Mouse (Mus musculus): Measurements from ENCODE around the gene Adamts2. TPM values are rescaled to one million over a fixed set of nuclear protein-coding genes. Genes with fewer than 3 reads are reported as not detected.

The Adamts2 gene
- total and polyA plus RNA-seq, 3 experiments, result not detected

GRCm38 (mm10) chr11:50689672-50690071 lies 87.8 kb downstream of the Adamts2 start:
- H3K79me2 ChIP-seq (replicated peaks; ENCODE audit: control insufficient read depth, extremely low read depth, insufficient read depth, poor library complexity, severe bottlenecking), result no peaks in the 10 kb centered on the region
- H3K36me3 ChIP-seq (replicated peaks in 1 of 2; ENCODE audit: control insufficient read depth in 1 of 2, insufficient read depth in 1 of 2, low read length in 1 of 2), result no peaks in the 10 kb centered on the region
- H3K4me2 ChIP-seq (ENCODE audit: insufficient read depth, low read depth, poor library complexity, severe bottlenecking), result no peak overlapping the region
- DNase-seq (ENCODE audit: extremely low read depth), result no peak
- TF ChIP-seq UBTF (IDR thresholded peaks at IDR 0.05; ENCODE audit: low read depth, low read length) (no peak), TBP (conservative IDR thresholded peaks at IDR 0.05; ENCODE audit: low read depth, low read length) (no peak), MAZ (IDR thresholded peaks at IDR 0.05; ENCODE audit: low read depth, low read length) (no peak), ZMIZ1 (IDR thresholded peaks at IDR 0.05; ENCODE audit: low read depth, low read length) (no peak), KAT2A (IDR thresholded peaks at IDR 0.05; ENCODE audit: insufficient replicate concordance, low read length) (no peak)
- no peak overlapping the region for H3K27ac ChIP-seq (ENCODE audit: insufficient read depth, low read depth)
- dilution Hi-C loops (cut with MboI; ENCODE audit: extremely low pct_ligation_motif_present, extremely low pct_unique_long_range_greater_than_20kb, low sequenced_read_pairs) (no loop called here), in situ Hi-C loops (cut with MboI; ENCODE audit: low pct_ligation_motif_present, low pct_unique_long_range_greater_than_20kb, low sequenced_read_pairs) (no loop called here)
- H3K4me1 ChIP-seq (ENCODE audit: control insufficient read depth in 1 of 2, insufficient read depth in 2 of 2), result no peaks in the 10 kb centered on the region
- no peak overlapping the region for H3K9ac ChIP-seq (ENCODE audit: insufficient read depth, low read depth)
- peaks cover 84% of the 10 kb centered on the region for H3K27me3 ChIP-seq (replicated peaks)
- H3K9me3 ChIP-seq (replicated peaks; ENCODE audit: low read length), result peaks cover 11% of the 10 kb centered on the region
- H3K4me3 ChIP-seq (replicated peaks in 1 of 3; ENCODE audit: low read depth in 2 of 3, low read length in 2 of 3, poor library complexity in 1 of 3), result no peak overlapping the region

GRCm38 (mm10) chr11:50699971-50700370 lies 98.1 kb downstream of the Adamts2 start:
- TF ChIP-seq GABPA (IDR thresholded peaks at IDR 0.05; ENCODE audit: insufficient replicate concordance, low read depth, low read length) (no peak), IRF4 (IDR thresholded peaks at IDR 0.05; ENCODE audit: low read depth, low read length) (no peak), NELFE (IDR thresholded peaks at IDR 0.05; ENCODE audit: low read depth, low read length) (no peak), TBP (conservative IDR thresholded peaks at IDR 0.05; ENCODE audit: low read depth, low read length) (no peak), MYC (IDR thresholded peaks at IDR 0.05; ENCODE audit: low read depth, low read length) (no peak)
- H3K4me2 ChIP-seq (ENCODE audit: insufficient read depth, low read depth, poor library complexity, severe bottlenecking), result no peak overlapping the region
- dilution Hi-C loops (cut with MboI; ENCODE audit: extremely low pct_ligation_motif_present, extremely low pct_unique_long_range_greater_than_20kb, low sequenced_read_pairs) (no loop called here), in situ Hi-C loops (cut with MboI; ENCODE audit: low pct_ligation_motif_present, low pct_unique_long_range_greater_than_20kb, low sequenced_read_pairs) (no loop called here)
- H3K79me2 ChIP-seq (replicated peaks; ENCODE audit: control insufficient read depth, extremely low read depth, insufficient read depth, poor library complexity, severe bottlenecking), result no peaks in the 10 kb centered on the region
- H3K4me1 ChIP-seq (ENCODE audit: control insufficient read depth in 1 of 2, insufficient read depth in 2 of 2), result no peaks in the 10 kb centered on the region
- H3K4me3 ChIP-seq (replicated peaks in 1 of 3; ENCODE audit: low read depth in 2 of 3, low read length in 2 of 3, poor library complexity in 1 of 3), result no peak overlapping the region
- no peak for DNase-seq (ENCODE audit: extremely low read depth)
- H3K9me3 ChIP-seq (replicated peaks; ENCODE audit: low read length), result peaks cover 4% of the 10 kb centered on the region
- no peak overlapping the region for H3K9ac ChIP-seq (ENCODE audit: insufficient read depth, low read depth)
- no peak overlapping the region for H3K27ac ChIP-seq (ENCODE audit: insufficient read depth, low read depth)
- no peaks in the 10 kb centered on the region for H3K36me3 ChIP-seq (replicated peaks in 1 of 2; ENCODE audit: control insufficient read depth in 1 of 2, insufficient read depth in 1 of 2, low read length in 1 of 2)
- H3K27me3 ChIP-seq (replicated peaks), result peaks cover 89% of the 10 kb centered on the region

- no peaks in the 10 kb centered on the region for H3K4me1 ChIP-seq (ENCODE audit: control insufficient read depth in 1 of 2, insufficient read depth in 2 of 2)
- in situ Hi-C loops (cut with MboI; ENCODE audit: low pct_ligation_motif_present, low pct_unique_long_range_greater_than_20kb, low sequenced_read_pairs) (no loop called here), dilution Hi-C loops (cut with MboI; ENCODE audit: extremely low pct_ligation_motif_present, extremely low pct_unique_long_range_greater_than_20kb, low sequenced_read_pairs) (no loop called here)
- peaks cover 89% of the 10 kb centered on the region for H3K27me3 ChIP-seq (replicated peaks)
- no peak overlapping the region for H3K4me2 ChIP-seq (ENCODE audit: insufficient read depth, low read depth, poor library complexity, severe bottlenecking)
- TF ChIP-seq TCF12 (IDR thresholded peaks at IDR 0.05; ENCODE audit: low read depth, low read length) (no peak), ZMIZ1 (IDR thresholded peaks at IDR 0.05; ENCODE audit: low read depth, low read length) (no peak), USF2 (conservative IDR thresholded peaks at IDR 0.05; ENCODE audit: low read depth, low read length) (no peak), SIN3A (IDR thresholded peaks at IDR 0.05; ENCODE audit: low read length) (no peak), USF1 (IDR thresholded peaks at IDR 0.05; ENCODE audit: low read depth, low read length) (no peak), ETS1 (conservative IDR thresholded peaks at IDR 0.05; ENCODE audit: low read depth, low read length) (no peak), GABPA (IDR thresholded peaks at IDR 0.05; ENCODE audit: insufficient replicate concordance, low read depth, low read length) (no peak), JUND (conservative IDR thresholded peaks at IDR 0.05; ENCODE audit: low read depth, low read length) (no peak), MAX (IDR thresholded peaks at IDR 0.05; ENCODE audit: low read length) (no peak), MEF2A (IDR thresholded peaks at IDR 0.05; ENCODE audit: borderline replicate concordance, low read depth, low read length) (no peak), MXI1 (IDR thresholded peaks at IDR 0.05; ENCODE audit: low read depth, low read length) (no peak), PAX5 (IDR thresholded peaks at IDR 0.05; ENCODE audit: low read length) (no peak), MYC (IDR thresholded peaks at IDR 0.05; ENCODE audit: low read depth, low read length) (no peak), CTCF (conservative IDR thresholded peaks at IDR 0.05 in 1 of 2, IDR thresholded peaks at IDR 0.05 in 1 of 2; ENCODE audit: low read depth in 2 of 2, low read length in 2 of 2) (no peak)
- H3K27ac ChIP-seq (ENCODE audit: insufficient read depth, low read depth), result no peak overlapping the region
- no peak overlapping the region for H3K9ac ChIP-seq (ENCODE audit: insufficient read depth, low read depth)
- no peaks in the 10 kb centered on the region for H3K79me2 ChIP-seq (replicated peaks; ENCODE audit: control insufficient read depth, extremely low read depth, insufficient read depth, poor library complexity, severe bottlenecking)
- no peak for DNase-seq (ENCODE audit: extremely low read depth)
- no peaks in the 10 kb centered on the region for H3K36me3 ChIP-seq (replicated peaks in 1 of 2; ENCODE audit: control insufficient read depth in 1 of 2, insufficient read depth in 1 of 2, low read length in 1 of 2)
- peaks cover 6% of the 10 kb centered on the region for H3K9me3 ChIP-seq (replicated peaks; ENCODE audit: low read length)
- no peak overlapping the region for H3K4me3 ChIP-seq (replicated peaks in 1 of 3; ENCODE audit: low read depth in 2 of 3, low read length in 2 of 3, poor library complexity in 1 of 3)
Observed at GRCm38 (mm10) chr11:50700496-50700895, 98.6 kb downstream of the Adamts2 start.

All from CH12.LX (cell line).